7 mouse cellular contexts compared by ENCODE assay signal in the genomic region with DNA sequence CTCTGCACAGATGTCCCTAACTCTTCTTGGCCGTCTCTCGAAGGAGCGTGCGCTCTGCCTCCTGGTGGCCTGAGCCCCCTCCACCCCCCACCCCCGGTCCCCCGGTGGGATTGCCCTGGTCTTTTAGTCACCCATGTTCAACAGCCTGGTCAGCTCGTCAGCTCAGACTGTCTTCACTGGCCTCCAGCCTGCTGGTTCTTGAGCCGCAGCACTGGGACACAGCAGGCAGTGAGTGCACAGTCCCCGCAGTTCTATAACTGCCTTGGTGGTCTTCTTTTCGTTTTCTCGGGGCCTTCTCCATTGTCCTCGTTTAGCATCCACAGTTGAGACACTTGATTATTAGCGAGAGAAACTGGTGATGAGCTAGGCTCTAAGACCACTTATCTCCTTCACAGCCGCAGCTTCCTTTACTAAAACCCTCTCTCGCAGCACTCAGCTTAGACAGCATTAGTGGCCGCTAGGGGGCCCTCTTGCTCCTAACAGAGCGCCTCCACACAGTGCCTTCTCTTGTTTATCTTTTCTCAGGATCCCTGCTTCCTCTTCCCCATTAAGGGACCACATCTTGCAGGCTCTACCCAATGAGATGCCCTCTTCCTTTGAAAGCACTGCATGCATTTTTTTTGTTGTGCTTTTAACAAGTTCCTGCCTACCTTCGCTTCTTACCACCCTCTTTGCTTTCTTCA. TPM values are rescaled to one million over a fixed set of nuclear protein-coding genes. Genes with fewer than 3 reads are reported as not detected.
DNase-seq lines count a peak whose midpoint lies in the region; ATAC-seq and TF ChIP-seq lines count a peak whose summit lies in the region.

No protein-coding gene starts in this region.

- H3K4me3 ChIP-seq in midbrain, embryonic 12.5 days, result no peak overlapping the region
- no peak overlapping the region for H3K4me3 ChIP-seq in small intestine, adult 2 months (ENCODE audit: low read depth, low read length)

- no peak for TF ChIP-seq POLR2A in small intestine, adult 2 months (IDR thresholded peaks at IDR 0.05; ENCODE audit: low read depth, low read length)

- TF ChIP-seq CTCF in small intestine, adult 2 months (IDR thresholded peaks at IDR 0.05; ENCODE audit: extremely low read depth, insufficient read length, insufficient replicate concordance, low read depth, low read length), result peak; percentile 77; the same call in 1 of the 2 replicates

- intact Hi-C loops in gastrocnemius, postnatal 14 days (cut with DNase I; ENCODE audit: low total_unique reads), result no loop called here
- intact Hi-C loops in left cerebral cortex, postnatal 36 days (cut with DNase I), result loop anchor here (5.0 kb wide), 1 partner anchor 49 kb away; no protein-coding TSS in a partner anchor

- H3K9me3 ChIP-seq in midbrain, embryonic 12.5 days, result no peaks in the 10 kb centered on the region

- ATAC-seq in activated CD4-positive, CD25-positive, alpha-beta regulatory T cell, adult 4 months, result peak; percentile 57
- peak; percentile 79 for ATAC-seq in midbrain, embryonic 12.5 days (ENCODE audit: low FRiP score, low read depth)

- 26% methylated on average over 18 of the region's 18 CpGs for WGBS in midbrain, embryonic 12.5 days
- WGBS in small intestine, adult 2 months, result 43% methylated on average over 18 of the region's 18 CpGs

- peak overlapping the region; percentile 26 for H3K4me2 ChIP-seq in midbrain, embryonic 12.5 days (replicated peaks)

- H3K9ac ChIP-seq in midbrain, embryonic 12.5 days (replicated peaks), result 0 out of 2 replicates have a peak overlapping the region, but pooled peaks have one; percentile 24

- H3K27ac ChIP-seq in midbrain, embryonic 12.5 days (replicated peaks), result 0 out of 2 replicates have a peak overlapping the region, but pooled peaks have one; percentile 25
- no peak overlapping the region for H3K27ac ChIP-seq in small intestine, adult 2 months (ENCODE audit: insufficient read depth, low read depth, low read length)

- H3K27me3 ChIP-seq in midbrain, embryonic 12.5 days, result no peaks in the 10 kb centered on the region
- no peaks in the 10 kb centered on the region for H3K27me3 ChIP-seq in small intestine, adult 2 months (ENCODE audit: control insufficient read depth, insufficient read depth, low read length)

- DNase-seq in cerebellum, postnatal 4 days (ENCODE audit: low spot score in 2 of 2), result peak; percentile 75 to 87
- peak; percentile 81 for DNase-seq in gastrocnemius, postnatal 14 days
- peak; percentile 76 for DNase-seq in induced T-regulatory cell, adult 2 months (ENCODE audit: low read depth)
- peak; percentile 53 to 63 for DNase-seq in left cerebral cortex, postnatal 36 days (ENCODE audit: low spot score in 2 of 2)

- peaks cover 12% of the 10 kb centered on the region for H3K4me1 ChIP-seq in midbrain, embryonic 12.5 days
- peaks cover 2% of the 10 kb centered on the region; the same call in 1 of the 2 replicates for H3K4me1 ChIP-seq in small intestine, adult 2 months (ENCODE audit: control insufficient read depth, insufficient read depth, insufficient read length, low read length)

- peaks cover 6% of the 10 kb centered on the region; the same call in 1 of the 2 replicates for H3K36me3 ChIP-seq in midbrain, embryonic 12.5 days
- no peaks in the 10 kb centered on the region for H3K36me3 ChIP-seq in small intestine, adult 2 months (ENCODE audit: control insufficient read depth, insufficient read depth, low read length)

RNA-seq across cellular contexts. Expression of a gene that starts 52.0 kb away (rescaled TPM):
- 1 to 10 TPM; 6.8 to 7.5 TPM for polyA plus RNA-seq in activated CD4-positive, CD25-positive, alpha-beta regulatory T cell, adult 4 months (2017; shearing (Covaris generic))
- 100 to 1,000 TPM; 119 to 144 TPM for total RNA-seq in gastrocnemius, postnatal 14 days (2021)
- 100 to 1,000 TPM; 600 to 618 TPM for total RNA-seq in left cerebral cortex, postnatal 36 days (2021)
- 436 and 539 TPM in 2 replicates for polyA plus RNA-seq in midbrain, embryonic 12.5 days (2016; fragmentation: Nextera tagmentation; extraction: Ambion mirVana)
- 121 and 254 TPM in 2 replicates for polyA plus RNA-seq in small intestine, adult 2 months (2012; rRNA removed)

Comparison
In these comparisons a context has a peak if more than half of its experiments do, and no peak if none do; other contexts are left out.
1. RNA of a gene that starts 52.0 kb away (polyA plus RNA-seq): 436 to 539 TPM in midbrain, embryonic 12.5 days and 121 to 254 TPM in small intestine, adult 2 months; 6.8 to 7.5 TPM in activated CD4-positive, CD25-positive, alpha-beta regulatory T cell, adult 4 months; every median in the first group is over 10 times any median in the second.
2. Peak in every context shown above with its lines, with median percentiles within 50 percentile points of each other: DNase-seq.